Mouse (Mus musculus): Measurements from ENCODE around the gene Tuba3a. TPM values are rescaled to one million over a fixed set of nuclear protein-coding genes. Genes with fewer than 3 reads are reported as not detected.
A peak's percentile ranks its signal among the peaks of the same experiment; 100 is the strongest.
"Not testable (repeated sequence)": the region's sequence is repeated elsewhere in the genome, so short reads cannot be mapped to it uniquely, and the experiment has no call there.

Gene Tuba3a
- total RNA-seq, 4 experiments from 2014 or later, result not detected

DNA sequence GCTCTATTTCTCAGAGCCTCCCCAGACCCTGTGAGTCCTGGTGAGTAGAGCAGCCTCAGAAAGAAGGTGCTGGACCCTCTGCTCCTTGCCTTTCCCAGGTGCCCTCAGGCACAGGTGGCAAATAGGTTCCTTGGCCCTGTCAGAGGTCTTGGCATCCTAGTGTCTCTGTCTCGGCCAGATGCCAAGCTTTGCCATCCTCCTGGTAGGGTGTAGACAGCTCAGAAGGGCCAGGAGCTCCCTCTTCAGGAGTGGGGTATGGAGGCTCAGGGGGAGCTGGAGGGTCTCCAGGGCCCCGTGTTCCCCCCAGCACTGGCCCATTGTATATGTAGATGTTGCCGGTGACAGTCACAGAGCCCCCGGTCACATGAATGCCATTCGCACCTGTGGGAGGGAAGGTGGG is 21.2 kb upstream of the Tuba3a start:
- DNase-seq (ENCODE audit: low spot score), result no peak

DNA sequence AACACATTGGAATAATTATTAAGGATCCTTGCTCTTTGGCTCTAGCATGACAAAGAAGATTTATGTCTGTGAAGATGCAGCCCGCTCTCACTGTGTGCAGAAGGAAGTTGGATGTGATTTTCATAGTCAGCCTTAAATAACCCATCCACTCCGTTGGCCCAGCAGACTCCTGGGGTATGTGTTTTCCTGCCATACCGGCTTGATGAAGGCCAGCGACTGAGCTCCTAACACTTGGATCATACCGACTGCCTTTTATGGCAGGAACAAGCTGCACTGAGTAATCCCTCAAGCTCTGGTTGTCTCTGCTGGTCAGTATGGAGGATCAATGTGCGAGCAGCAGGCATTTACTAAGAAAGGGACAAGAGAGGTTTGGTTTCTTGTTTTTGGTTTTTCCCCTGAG is 19.6 kb upstream of the Tuba3a start:
- no peak for DNase-seq (ENCODE audit: low spot score)

DNA sequence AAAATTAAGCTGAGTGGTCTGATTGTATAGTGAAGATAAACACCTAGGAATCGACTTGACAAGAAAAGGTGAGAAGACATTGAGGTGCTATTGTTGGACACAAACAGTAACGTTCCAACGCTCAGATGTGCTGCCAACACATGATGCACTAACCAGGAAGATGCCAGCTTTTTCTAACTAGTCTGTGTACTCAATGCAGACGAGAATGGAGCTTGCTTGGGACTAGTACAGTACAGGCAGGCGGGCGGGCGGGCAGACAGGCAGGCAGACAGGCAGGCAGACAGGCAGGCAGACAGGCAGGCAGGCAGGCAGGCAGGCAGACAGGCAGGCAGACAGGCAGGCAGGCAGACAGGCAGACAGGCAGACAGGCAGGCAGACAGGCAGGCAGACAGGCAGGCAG is 18.6 kb upstream of the Tuba3a start:
- DNase-seq (ENCODE audit: low spot score), result not testable (repeated sequence)

DNA sequence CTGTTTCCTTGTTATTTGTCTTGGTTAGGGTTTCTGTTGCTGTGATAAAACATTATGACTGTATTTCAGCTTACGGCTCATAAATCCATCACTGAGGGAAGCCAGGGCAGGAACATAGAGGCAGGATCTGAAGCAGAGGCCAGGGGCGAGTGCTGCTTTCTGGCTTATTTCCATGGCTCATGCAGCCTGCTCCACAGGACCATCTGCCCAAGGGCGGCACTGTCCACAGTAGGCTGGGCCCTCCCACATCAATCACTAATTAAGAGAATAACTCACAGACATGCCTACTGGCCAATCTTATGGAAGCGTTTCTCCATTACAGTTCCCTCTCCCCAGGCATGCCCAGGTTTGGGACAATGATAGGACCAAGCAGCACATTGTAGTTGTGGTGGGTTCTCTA is 17.4 kb upstream of the Tuba3a start:
- no peak for DNase-seq (ENCODE audit: low spot score)

DNA sequence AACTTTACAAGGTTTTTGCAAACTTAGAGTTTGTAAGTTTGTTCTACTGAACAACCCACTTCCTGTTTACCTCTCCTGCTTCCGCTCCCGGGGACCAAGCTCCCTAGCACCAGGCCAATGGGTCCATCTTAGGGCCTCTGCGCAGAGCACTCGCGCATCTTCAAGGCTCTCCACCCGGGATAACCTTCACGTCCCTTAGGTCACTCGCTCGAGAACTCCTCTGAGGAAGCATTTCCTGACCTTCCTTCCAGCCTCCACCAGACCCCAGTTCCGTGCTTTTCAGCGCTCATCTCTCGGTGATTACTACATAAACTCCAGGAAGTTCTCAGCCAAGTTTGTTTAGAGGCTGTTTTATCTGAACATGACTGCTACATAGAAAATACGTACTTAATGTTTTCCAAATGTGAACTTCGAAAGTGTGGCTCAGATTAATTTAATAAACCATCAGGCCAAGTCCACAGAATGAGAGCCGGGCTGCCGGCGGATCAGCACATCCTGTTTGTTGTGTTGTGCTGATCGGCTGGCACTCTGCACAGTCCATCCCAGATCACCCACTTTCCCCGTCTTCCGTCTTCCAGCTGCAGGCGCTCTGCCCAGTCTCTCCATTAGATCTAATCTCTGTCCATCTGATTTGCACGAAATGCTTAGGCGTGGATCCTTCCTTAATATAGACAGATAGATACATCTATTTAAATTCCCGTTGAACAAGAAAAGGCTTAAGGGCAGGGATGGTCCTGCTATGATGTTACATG is 16.6 kb upstream of the Tuba3a start:
- no peak for DNase-seq (ENCODE audit: low spot score)

DNA sequence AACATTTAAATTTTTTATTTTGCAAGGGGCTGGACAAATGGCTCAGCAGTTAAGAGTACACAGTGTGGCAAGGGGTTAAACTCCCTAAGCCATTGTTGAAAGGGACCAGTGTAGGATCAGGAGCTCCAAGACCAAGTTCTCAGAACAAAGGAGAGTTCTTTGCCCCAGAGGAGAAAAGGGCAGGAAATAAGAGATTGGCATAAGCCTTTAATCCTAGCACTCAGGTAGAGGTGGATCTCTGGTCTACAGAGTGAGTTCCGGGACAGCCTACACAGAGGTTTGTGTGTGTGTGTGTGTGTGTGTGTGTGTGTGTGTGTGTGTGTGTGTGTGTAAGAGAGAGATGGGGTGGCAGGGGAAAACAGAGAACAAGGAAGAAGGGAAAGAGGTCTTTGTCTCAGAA is 15.1 kb upstream of the Tuba3a start:
- no peak for DNase-seq (ENCODE audit: low spot score)

DNA sequence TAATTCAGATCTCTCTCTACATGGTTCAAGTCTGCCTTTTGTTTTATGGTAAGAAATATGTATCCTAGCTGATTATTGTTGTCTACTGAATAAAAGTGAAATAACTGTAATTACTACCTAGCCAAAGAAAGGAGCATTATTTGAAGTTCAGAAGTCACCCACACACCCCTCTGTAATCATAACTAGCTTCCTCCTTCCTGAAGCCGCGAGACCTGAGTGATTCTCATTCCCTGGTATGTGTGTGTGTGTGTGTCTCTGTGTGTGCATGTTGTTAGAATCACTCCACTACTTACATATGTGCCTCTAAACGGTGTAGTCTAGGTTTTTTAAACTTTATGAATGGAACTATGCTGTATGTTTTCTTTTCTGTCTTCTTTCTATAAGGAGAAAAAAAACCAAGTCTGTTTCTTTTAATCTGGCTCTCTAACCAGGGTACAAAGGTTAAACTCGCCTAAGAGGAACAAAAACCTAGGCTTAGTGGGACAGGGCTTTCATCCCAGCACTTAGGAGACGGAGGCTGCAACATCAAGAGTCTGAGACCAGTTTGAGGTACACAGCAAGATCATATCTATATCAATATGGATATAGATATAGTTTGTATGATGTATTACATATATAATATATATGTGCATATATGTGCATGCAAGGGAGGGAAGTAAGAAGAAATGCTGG is 11.4 kb upstream of the Tuba3a start:
- DNase-seq (ENCODE audit: low spot score), result no peak

DNA sequence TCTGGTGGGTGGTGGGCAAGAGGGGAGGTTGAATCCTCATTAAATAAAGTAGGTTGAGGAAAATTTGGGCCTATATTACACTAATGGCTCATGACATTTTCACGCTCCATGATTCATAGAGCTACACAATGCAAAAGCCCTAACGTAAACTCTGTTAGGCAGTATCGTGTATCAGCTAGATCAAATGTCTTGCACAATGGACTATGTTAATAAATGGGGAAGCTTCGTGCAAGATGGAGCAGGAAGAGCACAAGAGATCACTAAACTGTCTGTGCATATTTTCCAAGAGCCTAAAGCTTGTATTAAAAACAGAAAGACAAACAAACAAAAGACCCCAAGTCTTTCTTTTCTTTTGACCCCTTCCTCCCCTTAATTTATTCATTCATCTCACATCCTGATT is 8.2 kb upstream of the Tuba3a start:
- DNase-seq (ENCODE audit: low spot score), result no peak

DNA sequence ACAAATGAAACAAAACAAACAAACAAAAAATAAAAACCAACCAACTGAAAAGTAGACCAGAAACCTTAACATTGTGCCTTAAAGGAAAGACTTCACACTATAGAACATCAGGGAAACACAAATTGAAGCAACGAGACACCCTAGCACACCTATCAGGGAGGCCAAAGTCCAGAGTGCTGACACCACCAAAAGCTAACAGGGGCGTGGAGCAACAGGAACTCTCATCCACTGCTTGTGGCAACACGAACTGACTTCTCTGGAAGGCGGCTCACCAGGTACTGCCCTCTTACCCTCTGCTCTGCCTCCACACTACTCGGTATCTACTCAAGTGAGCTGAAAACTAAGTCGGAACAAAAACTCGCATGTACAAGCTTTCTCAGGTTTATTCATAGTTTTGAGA is 6.4 kb upstream of the Tuba3a start:
- DNase-seq (ENCODE audit: low spot score), result no peak

DNA sequence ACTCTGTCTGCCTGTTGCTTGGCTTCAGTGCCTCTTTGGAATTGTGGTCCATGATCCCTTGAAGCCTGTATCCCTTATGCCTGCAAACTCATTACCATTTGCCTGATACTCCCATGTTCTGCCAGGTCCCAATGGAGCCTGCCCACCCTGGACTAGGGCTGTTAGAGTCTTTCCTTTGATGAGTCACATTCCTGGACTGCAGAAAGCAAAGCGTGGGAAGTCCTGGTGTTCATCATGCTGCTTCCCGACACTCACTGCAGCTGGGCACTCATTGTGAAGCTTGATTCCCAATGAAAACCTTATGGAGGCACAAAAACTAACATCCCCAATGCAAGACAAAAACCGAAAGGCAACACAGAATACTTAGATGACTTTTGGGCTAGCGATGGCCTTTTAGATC is 5.5 kb upstream of the Tuba3a start:
- no peak for DNase-seq (ENCODE audit: low spot score)

DNA sequence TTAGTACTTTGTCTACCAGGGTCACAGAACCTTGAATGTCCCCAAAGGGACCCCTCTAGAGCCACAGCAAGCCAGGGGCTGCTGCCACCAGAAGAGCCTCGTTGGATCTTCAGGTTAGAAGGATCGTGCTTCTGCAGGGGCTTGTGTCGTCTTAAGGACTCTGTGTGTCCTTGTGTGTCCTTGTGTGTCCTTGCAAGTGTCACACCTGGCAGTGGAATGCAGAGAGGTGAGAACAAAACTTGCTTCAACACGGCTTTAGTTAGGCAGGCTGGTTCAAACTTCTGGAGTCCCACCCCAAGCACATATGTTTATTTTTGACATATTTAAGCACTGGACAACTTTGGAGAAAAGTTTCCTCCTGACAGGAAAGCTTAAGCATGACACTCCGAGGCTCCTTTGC is 2.9 kb upstream of the Tuba3a start:
- no peak for DNase-seq (ENCODE audit: low spot score)

DNA sequence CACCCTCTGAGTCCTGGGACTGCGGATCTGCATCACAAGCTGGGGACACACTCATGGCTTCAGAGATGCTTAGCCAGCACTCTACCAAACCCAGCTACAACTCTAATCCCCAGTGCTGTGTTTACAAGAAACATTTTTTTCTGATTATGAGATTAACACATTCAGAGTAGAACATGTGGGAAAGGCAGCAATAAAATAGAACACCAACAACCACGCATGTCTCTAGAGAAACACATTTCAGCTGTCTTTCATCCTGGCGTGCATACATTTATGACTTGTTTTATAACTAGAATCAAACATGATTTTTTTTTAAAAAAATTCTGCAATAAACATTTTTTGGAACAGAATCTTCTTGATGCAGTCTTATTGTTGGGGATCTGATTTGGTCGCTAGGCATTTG is 1.1 kb upstream of the Tuba3a start:
- DNase-seq (ENCODE audit: low spot score), result no peak

DNA sequence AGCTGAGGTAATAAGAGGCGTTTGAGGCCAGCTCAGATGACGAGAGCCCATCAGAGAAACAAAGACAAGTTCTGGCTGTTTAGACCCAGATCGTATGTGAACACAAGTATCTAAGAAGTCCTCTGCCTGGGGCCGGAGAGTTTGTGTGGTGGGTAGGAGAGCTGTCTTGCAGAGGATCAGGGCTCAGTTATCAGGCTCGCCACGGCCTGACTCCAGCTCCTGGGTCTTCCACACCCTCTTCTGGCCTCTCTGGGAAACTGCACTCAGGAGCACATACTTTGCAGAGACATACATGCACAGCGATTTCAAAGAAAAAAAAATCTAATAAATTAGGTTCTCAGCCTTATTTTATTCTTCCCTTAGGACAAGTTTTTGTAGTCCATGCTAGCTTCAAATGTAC is 1.1 kb downstream of the Tuba3a start:
- DNase-seq (ENCODE audit: low spot score), result no peak

DNA sequence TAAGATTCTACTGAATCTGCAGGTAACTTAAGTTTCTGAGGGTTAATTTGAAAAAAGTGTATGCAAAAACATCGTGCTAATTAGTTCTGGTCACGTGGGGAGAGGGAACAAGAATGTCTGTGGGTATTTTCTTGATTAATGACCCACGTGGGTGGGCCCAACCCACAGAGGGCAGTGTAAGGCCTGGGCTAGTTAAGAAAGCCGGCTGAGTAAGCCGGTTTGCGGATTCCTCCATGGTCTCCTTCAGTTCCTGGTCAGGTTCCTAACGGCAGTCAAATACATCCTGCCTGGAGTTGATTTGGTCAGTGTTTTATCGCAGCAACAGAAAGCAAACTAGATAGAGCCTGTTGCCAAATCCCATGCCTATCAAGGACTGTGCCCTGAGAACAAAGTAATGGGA is 1.6 kb downstream of the Tuba3a start:
- no peak for DNase-seq (ENCODE audit: low spot score)

DNA sequence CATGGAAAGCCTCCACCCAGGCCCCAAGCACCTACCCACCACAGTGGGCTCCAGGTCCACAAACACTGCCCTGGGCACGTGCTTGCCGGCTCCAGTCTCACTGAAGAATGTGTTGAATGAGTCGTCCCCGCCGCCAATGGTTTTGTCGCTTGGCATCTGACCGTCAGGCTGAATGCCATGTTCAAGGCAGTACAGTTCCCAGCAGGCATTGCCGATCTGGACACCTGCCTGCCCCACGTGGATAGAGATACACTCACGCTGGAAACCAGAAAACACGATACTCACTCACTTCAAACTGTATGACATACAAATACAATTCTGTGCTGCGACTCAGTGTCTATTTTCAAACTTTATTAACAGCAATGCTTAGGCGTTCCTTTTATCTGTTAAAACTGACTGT is 3.1 kb downstream of the Tuba3a start:
- DNase-seq (ENCODE audit: low spot score), result not testable (repeated sequence)

DNA sequence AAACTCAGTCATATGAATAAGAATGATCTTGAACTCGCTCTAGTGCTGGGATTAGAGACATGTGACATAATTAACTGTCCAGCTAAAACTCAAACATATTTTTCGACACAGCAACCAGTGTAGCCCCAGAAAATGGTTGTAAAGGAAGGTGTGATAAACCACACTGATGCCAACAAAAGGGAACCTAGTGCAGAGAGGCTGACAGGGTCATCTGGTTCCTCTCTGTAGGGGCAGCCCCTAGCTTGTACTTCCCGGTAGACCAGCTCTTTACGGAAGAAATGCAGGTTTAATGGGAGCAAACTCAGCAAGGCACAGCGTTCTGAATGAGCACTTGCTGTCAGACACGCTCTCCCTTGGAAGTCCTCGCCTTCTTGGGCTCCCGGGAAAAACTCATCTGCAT is 6.1 kb downstream of the Tuba3a start:
- DNase-seq (ENCODE audit: low spot score), result no peak

DNA sequence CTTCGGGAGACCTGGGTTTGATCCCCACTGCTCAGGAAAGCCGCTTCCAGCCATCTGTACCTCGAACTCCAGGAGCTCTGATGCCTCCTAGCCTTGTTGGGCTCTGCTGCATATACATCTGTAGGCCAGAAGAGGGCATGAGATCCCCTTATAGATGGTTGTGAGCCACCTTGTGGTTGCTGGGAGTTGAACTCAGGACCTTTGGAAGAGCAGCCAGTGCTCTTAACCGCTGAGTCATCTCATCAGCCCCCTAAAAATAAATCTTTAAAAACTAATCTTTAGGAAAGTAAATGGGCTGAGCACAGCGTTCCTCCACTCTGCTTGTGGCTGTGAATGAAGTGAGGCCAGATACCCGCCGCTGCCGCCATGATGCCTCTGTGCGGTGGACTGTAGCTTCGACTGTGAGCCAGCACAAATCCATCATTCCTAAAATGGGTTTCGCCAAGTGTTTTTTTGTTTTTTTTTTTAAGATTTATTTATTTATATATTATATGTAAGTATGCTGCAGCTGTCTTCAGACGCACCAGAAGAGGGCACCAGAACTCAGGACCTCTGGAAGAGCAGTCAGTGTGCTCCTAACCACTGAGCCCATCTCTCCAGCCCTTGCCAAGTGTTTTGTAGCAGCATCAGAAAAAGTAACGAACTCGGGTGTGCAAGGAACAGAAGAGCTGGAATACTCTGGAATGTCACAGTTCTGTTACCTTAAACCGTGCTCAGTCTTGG is 10.8 kb downstream of the Tuba3a start:
- DNase-seq (ENCODE audit: low spot score), result peak; percentile 24

DNA sequence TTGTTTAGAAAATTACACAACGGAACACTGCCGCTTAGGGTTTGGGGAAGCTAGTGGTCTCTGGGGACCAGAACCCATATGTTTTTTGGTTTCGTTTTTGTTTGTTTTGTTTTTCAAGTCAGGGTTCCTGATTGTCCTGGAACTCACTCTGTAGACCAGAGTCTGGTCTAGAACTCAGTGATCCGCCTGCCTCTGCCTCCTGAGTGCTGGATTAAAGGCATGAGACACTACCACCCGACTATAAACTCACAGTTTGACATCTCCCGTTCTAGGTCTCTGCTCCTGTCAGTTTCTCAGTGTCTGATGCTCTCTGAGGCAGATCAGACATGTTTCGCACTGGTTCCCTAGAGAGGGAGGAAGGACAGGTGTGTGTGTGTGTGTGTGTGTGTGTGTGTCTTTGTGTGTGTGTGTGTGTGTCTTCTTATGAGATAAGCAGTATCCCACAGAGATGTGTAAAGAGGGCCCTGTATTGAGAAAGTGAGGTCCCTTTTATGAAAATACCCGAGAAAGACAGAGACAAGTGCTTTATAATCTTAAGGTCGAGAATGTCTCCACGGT is 13.5 kb downstream of the Tuba3a start:
- DNase-seq (ENCODE audit: low spot score), result no peak

DNA sequence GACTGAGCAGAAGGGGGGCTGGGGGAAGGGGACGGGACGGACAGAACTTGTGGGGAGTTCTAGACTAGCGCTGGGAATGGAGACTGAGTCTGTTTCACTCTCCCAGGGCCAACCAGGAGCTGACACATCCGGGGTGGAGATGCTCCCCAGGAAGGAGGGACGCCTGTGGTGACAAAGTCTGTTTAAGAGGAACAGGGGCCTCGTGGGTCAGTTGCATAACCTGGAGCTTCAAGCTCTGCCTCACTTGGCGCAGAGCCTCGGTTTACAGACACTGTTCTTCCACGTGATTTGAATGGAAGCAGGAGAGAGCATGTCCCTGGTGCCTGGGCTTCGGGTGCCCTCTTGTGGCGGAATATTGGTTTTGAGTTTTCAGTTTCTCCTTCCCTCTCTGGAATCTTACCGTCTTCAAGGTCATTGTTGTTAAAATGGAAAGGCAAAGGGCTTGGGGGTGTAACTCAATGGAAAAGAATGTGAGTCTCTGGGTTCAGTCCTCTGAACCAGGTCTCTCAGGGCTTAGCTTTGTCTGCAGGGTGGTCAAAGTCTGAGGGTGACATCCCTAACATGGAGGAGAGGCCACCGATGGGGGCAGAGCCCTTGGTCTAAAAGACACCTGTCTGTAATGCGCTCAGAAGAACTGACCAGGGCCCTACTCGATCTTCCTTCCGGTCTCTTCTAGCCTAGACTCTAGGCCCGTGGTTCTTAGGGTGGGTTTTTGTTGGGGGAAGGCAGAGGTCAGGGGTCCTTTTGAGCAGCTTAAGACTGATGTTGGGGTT is 14.2 kb downstream of the Tuba3a start:
- peak; percentile 93 for DNase-seq (ENCODE audit: low spot score)

DNA sequence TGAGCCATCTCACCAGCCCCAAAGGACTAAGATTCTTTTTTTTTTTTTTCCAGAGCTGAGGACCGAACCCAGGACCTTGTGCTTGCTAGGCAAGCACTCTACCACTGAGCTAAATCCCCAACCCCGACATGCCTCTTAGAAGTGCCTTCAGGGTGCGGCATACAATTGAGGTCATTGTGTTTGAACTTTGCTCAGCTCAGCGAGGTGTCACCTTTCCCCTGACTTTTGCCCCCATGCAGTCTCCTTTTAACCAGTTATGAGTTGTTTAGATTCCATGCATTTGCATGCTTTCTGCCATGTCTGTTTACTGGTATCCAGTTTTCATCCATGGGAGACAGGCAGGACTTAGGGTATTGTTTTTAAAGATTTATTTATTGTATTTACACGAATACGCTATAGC is 17.0 kb downstream of the Tuba3a start:
- no peak for DNase-seq (ENCODE audit: low spot score)

DNA sequence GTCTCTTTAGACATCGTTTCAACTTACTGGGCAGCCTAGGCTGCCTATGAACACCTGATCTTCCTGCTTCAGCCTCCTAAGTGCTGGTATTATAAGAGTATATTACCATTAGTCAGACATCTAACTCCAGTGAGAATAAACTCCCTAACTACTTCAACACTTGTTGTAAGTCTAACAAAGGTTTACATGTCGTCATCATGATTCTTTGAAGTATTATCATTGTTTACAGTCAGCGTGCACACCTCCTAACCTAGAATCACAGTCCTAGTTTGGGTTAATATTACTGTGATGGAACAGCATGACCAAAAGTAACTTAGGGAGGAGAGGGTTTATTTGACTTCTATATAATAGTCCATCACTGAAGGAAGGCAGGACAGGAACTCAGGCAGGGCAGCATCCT is 18.4 kb downstream of the Tuba3a start:
- DNase-seq (ENCODE audit: low spot score), result no peak

DNA sequence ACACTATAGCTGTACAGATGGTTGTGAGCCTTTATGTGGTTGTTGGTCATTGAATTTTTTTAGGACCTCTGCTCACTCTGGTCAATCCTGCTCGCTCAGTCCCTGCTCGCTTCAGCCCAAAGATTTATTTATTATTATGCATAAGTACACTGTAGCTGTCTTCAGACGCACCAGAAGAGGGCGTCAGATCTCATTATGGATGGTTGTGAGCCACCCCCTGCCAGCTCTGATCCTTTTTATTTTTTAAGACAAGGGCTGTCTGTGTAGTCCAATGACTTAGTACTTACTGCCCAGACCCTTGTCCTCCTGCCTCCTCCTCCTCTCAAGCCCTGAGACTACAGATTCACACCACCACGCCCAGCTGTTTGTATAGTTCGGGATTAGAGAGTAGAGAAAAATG is 19.2 kb downstream of the Tuba3a start:
- not testable (repeated sequence) for DNase-seq (ENCODE audit: low spot score)
